Mouse (Mus musculus): ENCODE data around the gene Pdhb. TPM values are rescaled to one million over a fixed set of nuclear protein-coding genes. Genes with fewer than 3 reads are reported as not detected.
"Not testable (repeated sequence)": the region's sequence is repeated elsewhere in the genome, so short reads cannot be mapped to it uniquely, and the experiment has no call there.

The Pdhb gene
- polyA plus RNA-seq, 1 experiment from 2014 or later: 184 TPM

GRCm38 (mm10) chr14:8180371-8181035 is 7.7 kb upstream of the Pdhb start:
- no peak overlapping the region for H3K4me3 ChIP-seq (ENCODE audit: low read depth, low read length)
- ATAC-seq (replicated peaks; ENCODE audit: low FRiP score, low TSS enrichment, low read depth): no peak
- WGBS: 69% methylated on average over 4 of the region's 4 CpGs
- H3K9me3 ChIP-seq (ENCODE audit: control insufficient read depth, low read length): no peaks in the 10 kb centered on the region
- no peak for DNase-seq (ENCODE audit: low spot score)
- no peak overlapping the region for H3K4me2 ChIP-seq (ENCODE audit: low read length)
- H3K36me3 ChIP-seq (ENCODE audit: control insufficient read depth, insufficient read depth, low read length): no peaks in the 10 kb centered on the region
- no peak overlapping the region for H3K9ac ChIP-seq (ENCODE audit: low read length)
- no peak overlapping the region for H3K27ac ChIP-seq (ENCODE audit: low read depth)
- no peaks in the 10 kb centered on the region for H3K27me3 ChIP-seq (replicated peaks; ENCODE audit: control insufficient read depth, insufficient read depth, low read length)
- H3K4me1 ChIP-seq (replicated peaks; ENCODE audit: control insufficient read depth, insufficient read depth, low read length): no peaks in the 10 kb centered on the region

- no peak overlapping the region for H3K4me2 ChIP-seq (ENCODE audit: low read length)
- no peaks in the 10 kb centered on the region for H3K27me3 ChIP-seq (replicated peaks; ENCODE audit: control insufficient read depth, insufficient read depth, low read length)
- peaks cover 4% of the 10 kb centered on the region; the same call in 1 of the 2 replicates for H3K4me1 ChIP-seq (replicated peaks; ENCODE audit: control insufficient read depth, insufficient read depth, low read length)
- no peak for DNase-seq (ENCODE audit: low spot score)
- H3K9ac ChIP-seq (ENCODE audit: low read length): no peak overlapping the region
- no peak overlapping the region for H3K27ac ChIP-seq (ENCODE audit: low read depth)
- no peak overlapping the region for H3K4me3 ChIP-seq (ENCODE audit: low read depth, low read length)
- H3K36me3 ChIP-seq (ENCODE audit: control insufficient read depth, insufficient read depth, low read length): no peaks in the 10 kb centered on the region
- no peaks in the 10 kb centered on the region for H3K9me3 ChIP-seq (ENCODE audit: control insufficient read depth, low read length)
- ATAC-seq (replicated peaks; ENCODE audit: low FRiP score, low TSS enrichment, low read depth): no peak
- WGBS: 53% methylated on average over 5 of the region's 5 CpGs
Observed at GRCm38 (mm10) chr14:8176251-8176650, 3.4 kb upstream of the Pdhb start.

- Histone ChIP-seq H3K4me3 (ENCODE audit: low read depth, low read length) (no peak overlapping the region), H3K27me3 (replicated peaks; ENCODE audit: control insufficient read depth, insufficient read depth, low read length) (no peaks in the 10 kb centered on the region), H3K36me3 (ENCODE audit: control insufficient read depth, insufficient read depth, low read length) (peaks cover 11% of the 10 kb centered on the region), H3K9ac (ENCODE audit: low read length) (no peak overlapping the region), H3K4me2 (ENCODE audit: low read length) (no peak overlapping the region), H3K4me1 (replicated peaks; ENCODE audit: control insufficient read depth, insufficient read depth, low read length) (peaks cover 4% of the 10 kb centered on the region; the same call in 1 of the 2 replicates), H3K9me3 (ENCODE audit: control insufficient read depth, low read length) (no peaks in the 10 kb centered on the region), H3K27ac (ENCODE audit: low read depth) (no peak overlapping the region)
- no peak for ATAC-seq (replicated peaks; ENCODE audit: low FRiP score, low TSS enrichment, low read depth)
- 83% methylated on average over 5 of the region's 5 CpGs for WGBS
- no peak for DNase-seq (ENCODE audit: low spot score)
Observed at GRCm38 (mm10) chr14:8174634-8175033, 1.8 kb upstream of the Pdhb start.

DNA sequence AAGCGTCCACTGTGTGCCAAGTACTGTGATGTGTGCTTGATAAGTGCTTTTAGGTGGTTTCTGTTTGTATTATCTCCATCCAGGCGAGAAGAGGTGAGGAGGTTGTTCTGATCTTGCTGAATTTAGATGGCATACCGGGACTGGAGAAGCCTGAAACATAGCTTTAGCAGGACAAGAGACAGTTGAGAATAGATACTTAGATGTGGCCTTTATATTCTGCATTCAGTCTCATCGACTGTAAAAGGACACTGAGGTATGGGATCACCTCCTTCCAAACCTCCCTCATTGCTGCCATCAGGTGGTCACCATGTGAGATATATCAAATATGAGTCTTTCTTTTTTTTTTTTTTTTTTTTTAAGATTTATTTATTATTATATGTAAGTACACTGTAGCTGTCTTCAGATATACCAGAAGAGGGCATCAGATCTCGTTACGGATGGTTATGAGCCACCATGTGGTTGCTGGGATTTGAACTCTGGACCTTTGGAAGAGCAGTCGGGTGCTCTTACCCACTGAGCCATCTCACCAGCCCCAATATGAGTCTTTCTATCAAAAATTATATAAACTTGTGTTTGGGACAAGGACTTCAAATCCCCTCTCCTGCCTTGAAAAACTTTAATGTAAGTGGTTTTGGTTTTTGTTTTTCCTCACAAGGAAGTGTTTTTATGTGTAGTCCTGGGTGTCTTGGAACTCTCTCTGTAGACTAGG is 871 bp upstream of the Pdhb start:
- WGBS: 19% methylated on average over 5 of the region's 7 CpGs
- H3K4me3 ChIP-seq (ENCODE audit: low read depth, low read length): peak overlapping the region; percentile 84
- not testable (repeated sequence) for H3K4me1 ChIP-seq (replicated peaks; ENCODE audit: control insufficient read depth, insufficient read depth, low read length); H3K9me3 ChIP-seq (ENCODE audit: control insufficient read depth, low read length); DNase-seq (ENCODE audit: low spot score); ATAC-seq (replicated peaks; ENCODE audit: low FRiP score, low TSS enrichment, low read depth); H3K9ac ChIP-seq (ENCODE audit: low read length); H3K27me3 ChIP-seq (replicated peaks; ENCODE audit: control insufficient read depth, insufficient read depth, low read length)
- peaks cover 21% of the 10 kb centered on the region for H3K36me3 ChIP-seq (ENCODE audit: control insufficient read depth, insufficient read depth, low read length)
- peak overlapping the region; percentile 65 for H3K4me2 ChIP-seq (ENCODE audit: low read length)
- peak overlapping the region; percentile 18 for H3K27ac ChIP-seq (ENCODE audit: low read depth)

- peaks cover 86% of the 10 kb centered on the region for H3K36me3 ChIP-seq (ENCODE audit: control insufficient read depth, insufficient read depth, low read length)
- H3K4me3 ChIP-seq (ENCODE audit: low read depth, low read length): no peak overlapping the region
- DNase-seq (ENCODE audit: low spot score) (no peak), ATAC-seq (replicated peaks; ENCODE audit: low FRiP score, low TSS enrichment, low read depth) (no peak)
- no peak overlapping the region for H3K27ac ChIP-seq (ENCODE audit: low read depth)
- no peaks in the 10 kb centered on the region for H3K9me3 ChIP-seq (ENCODE audit: control insufficient read depth, low read length)
- no peak overlapping the region for H3K9ac ChIP-seq (ENCODE audit: low read length)
- H3K4me1 ChIP-seq (replicated peaks; ENCODE audit: control insufficient read depth, insufficient read depth, low read length): no peaks in the 10 kb centered on the region
- H3K4me2 ChIP-seq (ENCODE audit: low read length): no peak overlapping the region
- WGBS: 77% methylated on average over 7 of the region's 7 CpGs
- no peaks in the 10 kb centered on the region for H3K27me3 ChIP-seq (replicated peaks; ENCODE audit: control insufficient read depth, insufficient read depth, low read length)
Observed at GRCm38 (mm10) chr14:8164463-8164862, 8.4 kb downstream of the Pdhb start.

DNA sequence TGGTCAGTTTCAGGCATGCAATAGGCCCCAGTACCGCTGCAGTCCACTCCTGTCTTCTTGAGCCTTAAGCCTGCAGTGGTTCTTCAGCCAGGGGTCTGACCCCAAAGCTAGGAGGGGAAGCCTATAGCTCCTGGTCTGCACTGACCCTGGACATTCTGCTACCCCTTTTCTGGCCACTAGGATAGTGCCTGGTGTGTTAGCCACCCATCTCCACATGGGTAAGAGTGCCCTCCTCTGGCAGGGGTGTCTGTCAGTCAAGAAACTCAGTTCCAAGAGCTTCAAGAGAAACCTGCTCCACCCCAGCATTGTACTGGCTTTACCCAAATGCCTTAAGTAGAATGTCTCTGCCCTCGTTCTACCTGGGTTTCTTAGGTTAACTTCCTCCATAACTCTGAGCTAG is 11.0 kb downstream of the Pdhb start:
- Histone ChIP-seq H3K4me1 (replicated peaks; ENCODE audit: control insufficient read depth, insufficient read depth, low read length) (no peaks in the 10 kb centered on the region), H3K27ac (ENCODE audit: low read depth) (no peak overlapping the region), H3K4me2 (ENCODE audit: low read length) (no peak overlapping the region), H3K9ac (ENCODE audit: low read length) (no peak overlapping the region), H3K4me3 (ENCODE audit: low read depth, low read length) (no peak overlapping the region), H3K9me3 (ENCODE audit: control insufficient read depth, low read length) (no peaks in the 10 kb centered on the region), H3K36me3 (ENCODE audit: control insufficient read depth, insufficient read depth, low read length) (peaks cover 64% of the 10 kb centered on the region), H3K27me3 (replicated peaks; ENCODE audit: control insufficient read depth, insufficient read depth, low read length) (no peaks in the 10 kb centered on the region)
- ATAC-seq (replicated peaks; ENCODE audit: low FRiP score, low TSS enrichment, low read depth): no peak
- 82% methylated on average over 2 of the region's 2 CpGs for WGBS
- DNase-seq (ENCODE audit: low spot score): no peak

GRCm38 (mm10) chr14:8159141-8159540 is 13.7 kb downstream of the Pdhb start:
- 83% methylated on average over 3 of the region's 3 CpGs for WGBS
- no peak overlapping the region for H3K27ac ChIP-seq (ENCODE audit: low read depth)
- no peak overlapping the region for H3K4me3 ChIP-seq (ENCODE audit: low read depth, low read length)
- no peaks in the 10 kb centered on the region for H3K4me1 ChIP-seq (replicated peaks; ENCODE audit: control insufficient read depth, insufficient read depth, low read length)
- H3K36me3 ChIP-seq (ENCODE audit: control insufficient read depth, insufficient read depth, low read length): peaks cover 39% of the 10 kb centered on the region
- H3K4me2 ChIP-seq (ENCODE audit: low read length): no peak overlapping the region
- no peaks in the 10 kb centered on the region for H3K9me3 ChIP-seq (ENCODE audit: control insufficient read depth, low read length)
- no peak for DNase-seq (ENCODE audit: low spot score)
- no peak overlapping the region for H3K9ac ChIP-seq (ENCODE audit: low read length)
- no peaks in the 10 kb centered on the region for H3K27me3 ChIP-seq (replicated peaks; ENCODE audit: control insufficient read depth, insufficient read depth, low read length)
- no peak for ATAC-seq (replicated peaks; ENCODE audit: low FRiP score, low TSS enrichment, low read depth)

- Histone ChIP-seq H3K27ac (ENCODE audit: low read depth) (no peak overlapping the region), H3K27me3 (replicated peaks; ENCODE audit: control insufficient read depth, insufficient read depth, low read length) (no peaks in the 10 kb centered on the region), H3K4me3 (ENCODE audit: low read depth, low read length) (no peak overlapping the region), H3K4me1 (replicated peaks; ENCODE audit: control insufficient read depth, insufficient read depth, low read length) (no peaks in the 10 kb centered on the region), H3K4me2 (ENCODE audit: low read length) (no peak overlapping the region), H3K9ac (ENCODE audit: low read length) (no peak overlapping the region), H3K9me3 (ENCODE audit: control insufficient read depth, low read length) (no peaks in the 10 kb centered on the region), H3K36me3 (ENCODE audit: control insufficient read depth, insufficient read depth, low read length) (peaks cover 36% of the 10 kb centered on the region)
- 84% methylated on average over 3 of the region's 3 CpGs for WGBS
- ATAC-seq (replicated peaks; ENCODE audit: low FRiP score, low TSS enrichment, low read depth) (no peak), DNase-seq (ENCODE audit: low spot score) (no peak)
Observed at GRCm38 (mm10) chr14:8158721-8159120, 14.1 kb downstream of the Pdhb start.

- Histone ChIP-seq H3K36me3 (ENCODE audit: control insufficient read depth, insufficient read depth, low read length) (peaks cover 26% of the 10 kb centered on the region; the same call in 1 of the 2 replicates), H3K4me3 (ENCODE audit: low read depth, low read length) (no peak overlapping the region), H3K4me2 (ENCODE audit: low read length) (no peak overlapping the region), H3K27ac (ENCODE audit: low read depth) (no peak overlapping the region), H3K27me3 (replicated peaks; ENCODE audit: control insufficient read depth, insufficient read depth, low read length) (no peaks in the 10 kb centered on the region), H3K9ac (ENCODE audit: low read length) (no peak overlapping the region), H3K9me3 (ENCODE audit: control insufficient read depth, low read length) (no peaks in the 10 kb centered on the region), H3K4me1 (replicated peaks; ENCODE audit: control insufficient read depth, insufficient read depth, low read length) (no peaks in the 10 kb centered on the region)
- ATAC-seq (replicated peaks; ENCODE audit: low FRiP score, low TSS enrichment, low read depth) (no peak), DNase-seq (ENCODE audit: low spot score) (no peak)
- 43% methylated on average over 3 of the region's 3 CpGs for whole genome bisulfite sequencing
Observed at GRCm38 (mm10) chr14:8156947-8157346, 15.9 kb downstream of the Pdhb start.

Data from intestine, embryonic 14.5 days (tissue).